Mouse (Mus musculus) myocyte (in vitro differentiated cells): ENCODE measurements around the gene Gm20388.

ENCODE experiments used
- E2F4 ChIP-seq: IDR thresholded peaks from one replicate; pipeline ENCODE4 v1.6.1; 2011; ENCODE audit warnings: mild to moderate bottlenecking, control low read depth, moderate library complexity; ENCODE audit not compliant: insufficient read depth
- MAX ChIP-seq: IDR thresholded peaks from one replicate; pipeline ENCODE4 v1.6.1; 2011; ENCODE audit warnings: low read depth, mild to moderate bottlenecking, control low read depth
- POLR2A ChIP-seq: IDR thresholded peaks from one replicate; pipeline ENCODE4 v1.6.1; 2011; ENCODE audit warnings: low read depth, mild to moderate bottlenecking, control low read depth, moderate library complexity; ENCODE audit not compliant: insufficient read length
- TCF12 ChIP-seq: IDR thresholded peaks from one replicate; pipeline ENCODE4 v1.6.1; 2011; ENCODE audit warnings: mild to moderate bottlenecking, control low read depth; ENCODE audit not compliant: poor library complexity, insufficient read depth, severe bottlenecking
- USF1 ChIP-seq: IDR thresholded peaks from one replicate; pipeline ENCODE4 v1.6.1; 2011; ENCODE audit warnings: low read depth, mild to moderate bottlenecking, control low read depth, moderate library complexity

DNA sequence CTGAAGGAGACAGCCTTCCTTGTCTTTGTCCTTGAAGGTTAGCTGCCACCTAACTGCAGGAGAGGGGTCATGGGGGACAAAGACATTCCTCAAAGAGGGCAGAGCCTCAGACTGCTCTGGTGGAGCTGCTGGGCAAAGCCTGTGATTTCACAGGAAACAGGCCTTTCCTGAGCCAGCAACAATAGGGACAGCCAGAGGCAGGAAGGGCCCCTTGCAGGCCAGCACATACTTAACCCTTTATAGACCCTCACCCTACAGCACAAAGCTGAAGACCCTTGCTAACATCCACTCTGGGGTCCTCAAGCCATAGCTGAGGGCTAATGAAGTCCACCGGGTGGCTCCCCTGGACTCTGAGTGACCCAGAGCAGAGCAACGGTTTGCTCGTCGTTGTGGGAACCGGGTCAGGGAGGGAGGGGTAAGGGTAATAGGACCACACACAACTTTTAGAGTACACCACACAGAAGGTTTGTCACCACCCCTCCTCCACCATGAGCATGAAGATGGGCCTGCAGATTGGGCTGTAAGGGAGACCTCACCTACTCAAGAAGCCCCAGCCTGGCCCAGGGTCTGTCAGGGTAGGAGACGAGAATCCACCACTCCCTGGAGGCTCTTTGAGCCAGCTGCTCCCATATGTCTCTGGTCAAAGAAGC lies 2607.0 kb downstream of the Gm20388 start:
- no peak for TF ChIP-seq POLR2A
- TF ChIP-seq MAX: no peak
- no peak for TF ChIP-seq USF1
- no peak for TF ChIP-seq TCF12
- no peak for TF ChIP-seq E2F4
